Mouse (Mus musculus) liver, postnatal 0 days (tissue): Measurements from ENCODE around the gene Tns2.

Experiments used
- CTCF ChIP-seq: sonication (generic); IDR thresholded peaks from 2 replicates; pipeline ENCODE4 v1.5.1; 2016; ENCODE audit warnings: antibody characterized with exemption, low read depth
- EP300 ChIP-seq: IDR thresholded peaks from 2 replicates; pipeline ENCODE4 v1.6.1; 2016; ENCODE audit warnings: antibody characterized with exemption, low read depth, mild to moderate bottlenecking

GRCm38 (mm10) chr15:102112181-102112580 is 12.0 kb downstream of the Tns2 start:
- TF ChIP-seq EP300: no peak
- TF ChIP-seq CTCF: no peak
